Mouse (Mus musculus) neural tube, embryonic 12.5 days (tissue): ENCODE measurements around the gene Nppb. TPM values are rescaled to one million over a fixed set of nuclear protein-coding genes. Genes with fewer than 3 reads are reported as not detected.

Experiments
- ATAC-seq: fragments of 200-750 bp; cut with Nextera tagmentation; 2 replicates; pipeline ENCODE4 v1.8.0; 2017; ENCODE audit warnings: low read depth, mild to moderate bottlenecking, moderate TSS enrichment, moderate library complexity; ENCODE audit not compliant: low FRiP score
- H3K27ac ChIP-seq: fragments of 300-500 bp; sonication (generic); 2 replicates; pipeline ENCODE4 v1.5.1; 2016
- H3K27me3 ChIP-seq: fragments of 300-500 bp; sonication (generic); replicated peaks from 2 replicates; pipeline ENCODE4 v1.6.1; 2016; ENCODE audit warnings: mild to moderate bottlenecking
- H3K36me3 ChIP-seq: fragments of 300-500 bp; sonication (generic); 2 replicates; pipeline ENCODE4 v1.6.1; 2016; ENCODE audit warnings: mild to moderate bottlenecking
- H3K4me1 ChIP-seq: fragments of 300-500 bp; sonication (generic); 2 replicates; pipeline ENCODE4 v1.6.1; 2016
- H3K4me2 ChIP-seq: fragments of 300-500 bp; sonication (generic); replicated peaks from 2 replicates; pipeline ENCODE4 v1.6.1; 2016; ENCODE audit warnings: mild to moderate bottlenecking
- H3K4me3 ChIP-seq: fragments of 300-500 bp; sonication (generic); 2 replicates; pipeline ENCODE4 v1.5.1; 2016
- H3K9ac ChIP-seq: fragments of 300-500 bp; sonication (generic); 2 replicates; pipeline ENCODE4 v1.6.1; 2016; ENCODE audit warnings: mild to moderate bottlenecking
- H3K9me3 ChIP-seq: fragments of 300-500 bp; sonication (generic); 2 replicates; pipeline ENCODE4 v1.6.1; 2016; ENCODE audit warnings: mild to moderate bottlenecking
- WGBS: fragments of 180-500 bp; shearing (Covaris S2); methylation state at CpG from one replicate; pipeline ENCODE4 v1.1.7; 2016; 5-methylcytosine and 5-hydroxymethylcytosine counted together
- polyA plus RNA-seq: library from polyadenylated mRNA; unstranded; fragments of >200 nt; fragmentation: Nextera tagmentation; extraction: Ambion mirVana; gene quantifications from 2 replicates; pipeline ENCODE4 v1.2.1, GENCODE M21; 2016

The Nppb gene
- polyA plus RNA-seq, result 0.45 TPM in 1 of 2 replicates, not detected in the other

DNA sequence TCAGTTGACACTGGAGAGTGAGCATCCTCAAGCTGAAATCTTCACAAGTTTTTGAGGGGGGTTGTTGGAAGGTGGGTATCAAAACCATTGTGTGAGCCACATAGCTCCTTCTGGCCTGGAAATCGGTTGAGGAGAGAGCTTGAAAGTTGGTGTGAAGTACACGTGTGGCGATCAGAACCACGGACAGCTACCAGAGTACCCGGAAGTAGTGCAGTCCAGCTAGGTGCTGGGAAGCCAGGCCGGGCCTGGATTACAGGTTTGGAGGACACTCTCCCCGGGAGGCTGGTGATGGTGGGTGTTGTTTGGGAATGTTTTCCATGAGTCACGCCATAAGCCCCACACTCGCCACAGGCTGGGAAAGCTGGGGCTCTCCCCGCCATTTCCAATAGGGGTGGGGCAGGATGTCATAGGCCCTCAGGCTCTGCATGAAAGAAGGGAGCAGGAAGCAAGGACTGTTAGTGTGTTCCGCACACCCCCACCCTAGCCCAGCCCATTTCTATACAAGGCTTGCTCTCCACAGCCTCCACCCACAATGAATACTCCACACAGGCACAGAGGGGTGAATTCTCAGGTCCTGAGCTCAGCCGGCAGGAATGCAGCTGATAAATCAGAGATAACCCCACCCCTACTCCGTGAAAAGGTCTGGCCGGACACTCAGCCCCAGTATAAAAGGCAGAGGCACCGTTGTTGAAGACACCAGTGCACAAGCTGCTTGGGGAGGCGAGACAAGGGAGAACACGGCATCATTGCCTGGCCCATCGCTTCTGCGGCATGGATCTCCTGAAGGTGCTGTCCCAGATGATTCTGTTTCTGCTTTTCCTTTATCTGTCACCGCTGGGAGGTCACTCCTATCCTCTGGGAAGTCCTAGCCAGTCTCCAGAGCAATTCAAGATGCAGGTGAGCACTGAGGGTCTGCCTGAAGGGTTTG, at the start of gene Nppb:
Gene Nppb (plus strand): TSS at position 584 of the 928 bp plus-strand sequence.
- Histone ChIP-seq H3K27ac (no peak within 1 kb of the TSS), H3K4me2 (0 out of 2 replicates have a peak within 1 kb of the TSS, but pooled peaks have one; percentile 24), H3K36me3 (no peaks in the 10 kb centered on the region), H3K4me1 (no peaks in the 10 kb centered on the region), H3K9me3 (no peaks in the 10 kb centered on the region), H3K27me3 (no peaks in the 10 kb centered on the region), H3K9ac (no peak within 1 kb of the TSS), H3K4me3 (no peak within 1 kb of the TSS)
- WGBS, result 35% methylated on average over 20 of the region's 20 CpGs
- ATAC-seq, result no peak

GRCm38 (mm10) chr4:147935904-147936303, 49.7 kb upstream of the Nppb start:
- Histone ChIP-seq H3K27ac (no peak overlapping the region), H3K4me2 (peak overlapping the region; percentile 86), H3K4me1 (0 out of 2 replicates have a peak, but pooled peaks cover 9% of the 10 kb centered on the region), H3K27me3 (no peaks in the 10 kb centered on the region), H3K36me3 (no peaks in the 10 kb centered on the region), H3K4me3 (peak overlapping the region; percentile 56), H3K9me3 (no peaks in the 10 kb centered on the region), H3K9ac (no peak overlapping the region)
- ATAC-seq, result no peak
- 27% methylated on average over 9 of the region's 9 CpGs for WGBS

GRCm38 (mm10) chr4:147936331-147936954, 49.1 kb upstream of the Nppb start, which contains the start of gene Plod1:
Gene Plod1 (minus strand): TSS chr4:147936767.
- ATAC-seq, result peak; percentile 32

GRCm38 (mm10) chr4:147937021-147937420, 48.6 kb upstream of the Nppb start:
- Histone ChIP-seq H3K9ac (no peak overlapping the region; the same call in 1 of the 2 replicates), H3K27ac (no peak overlapping the region), H3K36me3 (no peaks in the 10 kb centered on the region), H3K4me3 (peak overlapping the region; percentile 56), H3K27me3 (no peaks in the 10 kb centered on the region), H3K4me1 (peaks cover 18% of the 10 kb centered on the region), H3K4me2 (peak overlapping the region; percentile 86), H3K9me3 (no peaks in the 10 kb centered on the region)
- no peak for ATAC-seq
- 47% methylated on average over 3 of the region's 3 CpGs for WGBS

More at GRCm38 (mm10) chr4:147936331-147936954, 49.1 kb upstream of the Nppb start, which contains the start of gene Plod1:
- no peaks in the 10 kb centered on the region for H3K27me3 ChIP-seq
- WGBS, result 1% methylated on average over 51 of the region's 51 CpGs
- peak within 1 kb of the TSS; percentile 86 for H3K4me2 ChIP-seq
- H3K4me1 ChIP-seq, result peaks cover 12% of the 10 kb centered on the region
- peak within 1 kb of the TSS; percentile 63 for H3K9ac ChIP-seq
- H3K27ac ChIP-seq, result 0 out of 2 replicates have a peak within 1 kb of the TSS, but pooled peaks have one; percentile 27
- H3K9me3 ChIP-seq, result no peaks in the 10 kb centered on the region
- no peaks in the 10 kb centered on the region for H3K36me3 ChIP-seq
- peak within 1 kb of the TSS; percentile 56 for H3K4me3 ChIP-seq

DNA sequence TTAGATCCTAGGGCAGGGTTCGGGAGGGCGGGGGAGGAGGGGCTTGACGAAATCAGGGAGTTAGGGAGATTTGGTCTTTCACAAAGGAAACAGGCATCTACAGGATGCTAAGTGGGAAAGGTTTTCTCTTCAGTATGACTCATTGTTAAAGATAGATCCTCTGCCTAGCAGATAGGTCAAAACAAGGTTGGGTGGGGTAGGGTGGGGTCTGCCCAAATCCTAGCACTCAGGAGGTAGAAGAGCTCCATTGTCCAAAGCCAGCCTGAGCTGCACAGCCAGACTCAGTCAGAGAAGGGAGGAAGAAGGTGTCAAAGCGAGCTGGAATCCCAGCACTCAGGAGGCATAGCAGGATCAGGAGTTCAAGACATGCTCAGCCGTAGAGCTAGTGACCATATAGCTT, 48.1 kb upstream of the Nppb start:
- H3K27ac ChIP-seq, result no peak overlapping the region
- no peaks in the 10 kb centered on the region for H3K36me3 ChIP-seq
- no peak overlapping the region for H3K4me2 ChIP-seq
- no peaks in the 10 kb centered on the region for H3K9me3 ChIP-seq
- 61% methylated on average over 5 of the region's 5 CpGs for WGBS
- no peak overlapping the region for H3K9ac ChIP-seq
- no peak for ATAC-seq
- peaks cover 22% of the 10 kb centered on the region for H3K4me1 ChIP-seq
- H3K27me3 ChIP-seq, result no peaks in the 10 kb centered on the region
- H3K4me3 ChIP-seq, result no peak overlapping the region

GRCm38 (mm10) chr4:147938148-147939096, 47.2 kb upstream of the Nppb start:
- WGBS, result 73% methylated on average over 14 of the region's 14 CpGs
- no peaks in the 10 kb centered on the region; the same call in 1 of the 2 replicates for H3K36me3 ChIP-seq
- peaks cover 30% of the 10 kb centered on the region for H3K4me1 ChIP-seq
- no peak overlapping the region for H3K9ac ChIP-seq
- H3K4me3 ChIP-seq, result no peak overlapping the region
- H3K4me2 ChIP-seq, result no peak overlapping the region
- no peaks in the 10 kb centered on the region for H3K27me3 ChIP-seq
- H3K27ac ChIP-seq, result no peak overlapping the region
- no peaks in the 10 kb centered on the region for H3K9me3 ChIP-seq
- no peak for ATAC-seq

DNA sequence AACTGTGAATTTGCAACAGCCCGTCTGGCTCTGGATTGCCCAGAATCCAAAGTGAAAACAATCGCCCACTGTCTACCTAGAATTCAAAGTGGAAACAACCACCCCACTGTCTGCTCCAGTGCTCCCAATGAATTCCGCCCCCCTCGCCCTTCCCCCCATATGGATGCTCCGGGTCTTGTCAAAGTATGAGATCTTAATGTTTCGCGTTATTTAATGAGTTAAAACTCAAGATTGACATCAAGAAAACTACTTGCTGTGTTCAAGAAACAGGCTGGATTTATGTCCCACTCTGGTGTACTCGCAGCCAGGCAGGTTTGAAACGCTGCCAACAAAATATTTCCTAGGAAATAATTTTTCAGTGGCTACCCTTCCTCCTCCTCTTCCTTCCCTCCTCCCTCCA, 45.5 kb upstream of the Nppb start:
- H3K27me3 ChIP-seq, result no peaks in the 10 kb centered on the region
- H3K4me3 ChIP-seq, result no peak overlapping the region
- peak; percentile 27; the same call in 1 of the 2 replicates for ATAC-seq
- WGBS, result 50% methylated on average over 9 of the region's 9 CpGs
- peak overlapping the region; percentile 100 for H3K4me2 ChIP-seq
- H3K4me1 ChIP-seq, result peaks cover 28% of the 10 kb centered on the region
- peaks cover 13% of the 10 kb centered on the region for H3K36me3 ChIP-seq
- 0 out of 2 replicates have a peak overlapping the region, but pooled peaks have one; percentile 16 for H3K27ac ChIP-seq
- no peak overlapping the region for H3K9ac ChIP-seq
- no peaks in the 10 kb centered on the region for H3K9me3 ChIP-seq

- H3K36me3 ChIP-seq, result peaks cover 18% of the 10 kb centered on the region
- H3K9ac ChIP-seq, result peak within 1 kb of the TSS; percentile 92
- H3K27me3 ChIP-seq, result no peaks in the 10 kb centered on the region
- WGBS, result 2% methylated on average over 28 of the region's 35 CpGs
- H3K27ac ChIP-seq, result 0 out of 2 replicates have a peak within 1 kb of the TSS, but pooled peaks have one; percentile 16
- peak within 1 kb of the TSS; percentile 99 for H3K4me3 ChIP-seq
- ATAC-seq, result peak; percentile 66
- no peaks in the 10 kb centered on the region for H3K9me3 ChIP-seq
- peak within 1 kb of the TSS; percentile 100 for H3K4me2 ChIP-seq
- peaks cover 28% of the 10 kb centered on the region for H3K4me1 ChIP-seq
Observed at GRCm38 (mm10) chr4:147940576-147941044, 45.0 kb upstream of the Nppb start, which contains the start of gene 2510039O18Rik. Gene 2510039O18Rik (plus strand): TSS chr4:147940895.

GRCm38 (mm10) chr4:147941045-147942020, 44.3 kb upstream of the Nppb start:
- 7% methylated on average over 82 of the region's 88 CpGs for WGBS
- Histone ChIP-seq H3K27ac (0 out of 2 replicates have a peak overlapping the region, but pooled peaks have one; percentile 15), H3K4me1 (peaks cover 26% of the 10 kb centered on the region), H3K4me2 (peak overlapping the region; percentile 100), H3K9ac (peak overlapping the region; percentile 92), H3K9me3 (no peaks in the 10 kb centered on the region), H3K27me3 (no peaks in the 10 kb centered on the region), H3K36me3 (peaks cover 26% of the 10 kb centered on the region), H3K4me3 (peak overlapping the region; percentile 99)
- ATAC-seq, result peak; percentile 52

DNA sequence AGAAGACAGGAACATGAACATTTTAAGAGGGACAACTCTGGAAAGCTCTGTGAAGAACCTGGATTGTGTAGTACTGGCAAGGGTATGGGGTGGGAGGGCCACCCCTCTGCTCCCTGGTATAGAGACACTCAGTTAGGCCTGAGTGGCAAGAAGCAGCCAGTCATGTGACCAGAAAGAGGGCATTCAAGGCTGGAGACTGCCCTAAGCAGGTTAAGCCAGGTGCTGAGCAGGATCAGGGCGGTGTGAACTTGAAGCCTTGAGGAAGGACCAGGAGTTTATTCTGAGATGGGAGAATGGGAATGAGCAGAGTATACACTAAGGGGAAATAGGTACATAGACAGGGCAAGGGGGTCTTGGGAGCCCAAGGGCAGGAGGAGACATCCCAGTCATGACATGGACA, 42.6 kb upstream of the Nppb start:
- H3K4me2 ChIP-seq, result peak overlapping the region; percentile 100
- H3K4me3 ChIP-seq, result no peak overlapping the region
- H3K27me3 ChIP-seq, result no peaks in the 10 kb centered on the region
- WGBS, result 94% methylated on average over 1 of the region's 1 CpGs
- no peak overlapping the region for H3K9ac ChIP-seq
- no peak overlapping the region for H3K27ac ChIP-seq
- ATAC-seq, result no peak
- peaks cover 22% of the 10 kb centered on the region for H3K4me1 ChIP-seq
- H3K36me3 ChIP-seq, result peaks cover 41% of the 10 kb centered on the region
- no peaks in the 10 kb centered on the region for H3K9me3 ChIP-seq
